Comparison of ENCODE assay signal across 8 mouse cellular contexts in genomic region chr1:185681610-185682457, GRCm38 (mm10).
DNase-seq lines count a peak whose midpoint lies in the region; ATAC-seq and TF ChIP-seq lines count a peak whose summit lies in the region.

No protein-coding gene starts in this region.

- no peaks in the 10 kb centered on the region for H3K9me3 ChIP-seq in embryonic facial prominence, embryonic 11.5 days (replicated peaks; ENCODE audit: control insufficient read depth, low read length)
- no peaks in the 10 kb centered on the region for H3K9me3 ChIP-seq in kidney, embryonic 15.5 days (replicated peaks)
- H3K9me3 ChIP-seq in limb, embryonic 15.5 days, result no peaks in the 10 kb centered on the region

- 0 out of 2 replicates have a peak, but pooled peaks have one; percentile 20 for TF ChIP-seq CTCF in thymus, adult 2 months (IDR thresholded peaks at IDR 0.05; ENCODE audit: borderline replicate concordance, control insufficient read depth, extremely low read depth, insufficient read depth, low read length, poor library complexity)
- TF ChIP-seq CTCF in testis, adult 2 months (IDR thresholded peaks at IDR 0.05; ENCODE audit: control insufficient read depth, insufficient read depth, insufficient replicate concordance, low read depth, low read length), result peak; percentile 89

- H3K4me1 ChIP-seq in thymus, adult 2 months (replicated peaks; ENCODE audit: control insufficient read depth, insufficient read depth, low read length), result no peaks in the 10 kb centered on the region
- H3K4me1 ChIP-seq in embryonic facial prominence, embryonic 11.5 days (ENCODE audit: control insufficient read depth, insufficient read depth, low read length), result no peaks in the 10 kb centered on the region
- H3K4me1 ChIP-seq in kidney, embryonic 15.5 days, result no peaks in the 10 kb centered on the region
- H3K4me1 ChIP-seq in limb, embryonic 15.5 days, result peaks cover 10% of the 10 kb centered on the region
- no peaks in the 10 kb centered on the region for H3K4me1 ChIP-seq in testis, adult 2 months (ENCODE audit: control insufficient read depth, insufficient read depth, low read length)

- no peaks in the 10 kb centered on the region for H3K27me3 ChIP-seq in thymus, adult 2 months (ENCODE audit: control insufficient read depth, insufficient read depth, low read length)
- H3K27me3 ChIP-seq in embryonic facial prominence, embryonic 11.5 days (ENCODE audit: control insufficient read depth, insufficient read depth, low read length), result no peaks in the 10 kb centered on the region
- 0 out of 2 replicates have a peak, but pooled peaks cover 3% of the 10 kb centered on the region for H3K27me3 ChIP-seq in kidney, embryonic 15.5 days
- no peaks in the 10 kb centered on the region for H3K27me3 ChIP-seq in limb, embryonic 15.5 days
- H3K27me3 ChIP-seq in testis, adult 2 months (ENCODE audit: control insufficient read depth, insufficient read depth, low read length), result no peaks in the 10 kb centered on the region

- H3K4me3 ChIP-seq in thymus, adult 2 months (ENCODE audit: control insufficient read depth, insufficient read depth, low read length), result no peak overlapping the region
- H3K4me3 ChIP-seq in embryonic facial prominence, embryonic 11.5 days (ENCODE audit: low read depth, low read length), result no peak overlapping the region
- no peak overlapping the region for H3K4me3 ChIP-seq in kidney, embryonic 15.5 days (replicated peaks)
- H3K4me3 ChIP-seq in limb, embryonic 15.5 days, result no peak overlapping the region
- no peak overlapping the region for H3K4me3 ChIP-seq in testis, adult 2 months (ENCODE audit: control insufficient read depth, low read depth, low read length)

- no peak for ATAC-seq in embryonic facial prominence, embryonic 11.5 days (replicated peaks; ENCODE audit: insufficient number of reproducible peaks, low FRiP score, low TSS enrichment, low read depth)
- 0 out of 2 replicates have a peak, but pooled peaks have one; percentile 64 for ATAC-seq in kidney, embryonic 15.5 days (replicated peaks; ENCODE audit: low FRiP score)
- no peak for ATAC-seq in limb, embryonic 15.5 days (ENCODE audit: insufficient number of reproducible peaks, low FRiP score, low TSS enrichment, low read depth)

- no peak overlapping the region for H3K27ac ChIP-seq in thymus, adult 2 months (ENCODE audit: control insufficient read depth, insufficient read depth, low read length)
- no peak overlapping the region for H3K27ac ChIP-seq in embryonic facial prominence, embryonic 11.5 days (replicated peaks; ENCODE audit: low read depth, low read length)
- H3K27ac ChIP-seq in kidney, embryonic 15.5 days, result no peak overlapping the region
- H3K27ac ChIP-seq in limb, embryonic 15.5 days, result peak overlapping the region; percentile 72
- no peak overlapping the region for H3K27ac ChIP-seq in testis, adult 2 months (ENCODE audit: control insufficient read depth, insufficient read depth, low read depth, low read length)

- peak; percentile 21 for DNase-seq in thymus, adult 2 months
- no peak for DNase-seq in thymus, adult 18-20 months
- peak; percentile 86 for DNase-seq in embryonic facial prominence, embryonic 11.5 days (ENCODE audit: low spot score)
- DNase-seq in heart, adult 9 months (ENCODE audit: low spot score in 2 of 2), result peak; percentile 17 to 45
- DNase-seq in neural tube, embryonic 10.5 days (ENCODE audit: extremely low spot score, low spot score), result peak; percentile 82

- no peak for TF ChIP-seq POLR2A in thymus, adult 2 months (IDR thresholded peaks at IDR 0.05; ENCODE audit: control insufficient read depth, extremely low read depth, insufficient read depth, low read length, poor library complexity)
- TF ChIP-seq POLR2A in testis, adult 2 months (IDR thresholded peaks at IDR 0.05; ENCODE audit: control insufficient read depth, low read depth, low read length), result no peak

- H3K4me2 ChIP-seq in embryonic facial prominence, embryonic 11.5 days (ENCODE audit: low read depth, low read length), result no peak overlapping the region
- H3K4me2 ChIP-seq in kidney, embryonic 15.5 days, result no peak overlapping the region
- H3K4me2 ChIP-seq in limb, embryonic 15.5 days, result no peak overlapping the region

- no peaks in the 10 kb centered on the region for H3K36me3 ChIP-seq in thymus, adult 2 months (ENCODE audit: control insufficient read depth, insufficient read depth, low read length)
- no peaks in the 10 kb centered on the region for H3K36me3 ChIP-seq in embryonic facial prominence, embryonic 11.5 days (replicated peaks; ENCODE audit: control insufficient read depth, insufficient read depth, low read depth, low read length)
- H3K36me3 ChIP-seq in kidney, embryonic 15.5 days, result no peaks in the 10 kb centered on the region
- no peaks in the 10 kb centered on the region for H3K36me3 ChIP-seq in limb, embryonic 15.5 days
- no peaks in the 10 kb centered on the region for H3K36me3 ChIP-seq in testis, adult 2 months (ENCODE audit: control insufficient read depth, insufficient read depth, low read length)

- no peak overlapping the region for H3K9ac ChIP-seq in embryonic facial prominence, embryonic 11.5 days (replicated peaks; ENCODE audit: low read length)
- H3K9ac ChIP-seq in kidney, embryonic 15.5 days, result no peak overlapping the region
- no peak overlapping the region for H3K9ac ChIP-seq in limb, embryonic 15.5 days

- 50% methylated on average over 21 of the region's 21 CpGs for WGBS in thymus, adult 2 months
- WGBS in embryonic facial prominence, embryonic 11.5 days, result 37% methylated on average over 21 of the region's 21 CpGs
- WGBS in kidney, embryonic 15.5 days, result 39% methylated on average over 21 of the region's 21 CpGs
- 36% methylated on average over 21 of the region's 21 CpGs for WGBS in limb, embryonic 15.5 days

Comparison
In these comparisons a context has a peak if more than half of its experiments do, and no peak if none do; other contexts are left out.
1. DNase-seq: peak in thymus, adult 2 months (single experiment), embryonic facial prominence, embryonic 11.5 days (single experiment), heart, adult 9 months (2 of 2) and neural tube, embryonic 10.5 days (single experiment); none in thymus, adult 18-20 months (0 of 2).